Mouse (Mus musculus) hindbrain, embryonic 13.5 days (tissue): ENCODE measurements around the gene 1700049E17Rik2. TPM values are rescaled to one million over a fixed set of nuclear protein-coding genes. Genes with fewer than 3 reads are reported as not detected.
"Not testable (repeated sequence)": the region's sequence is repeated elsewhere in the genome, so short reads cannot be mapped to it uniquely, and the experiment has no call there.

Experiments used
- ATAC-seq: fragments of 200-750 bp; cut with Nextera tagmentation; 2 replicates; pipeline ENCODE4 v1.8.0; 2017; ENCODE audit warnings: moderate TSS enrichment; ENCODE audit not compliant: low FRiP score
- H3K27ac ChIP-seq: fragments of 300-500 bp; sonication (generic); 2 replicates; pipeline ENCODE4 v1.5.1; 2015; ENCODE audit warnings: inconsistent platforms, mild to moderate bottlenecking, moderate library complexity
- H3K27me3 ChIP-seq: fragments of 300-500 bp; sonication (generic); 2 replicates; pipeline ENCODE4 v1.6.1; 2015; ENCODE audit warnings: mild to moderate bottlenecking, inconsistent platforms
- H3K36me3 ChIP-seq: fragments of 300-500 bp; sonication (generic); 2 replicates; pipeline ENCODE4 v1.6.1; 2015; ENCODE audit warnings: mild to moderate bottlenecking, inconsistent platforms
- H3K4me1 ChIP-seq: fragments of 300-500 bp; sonication (generic); replicated peaks from 2 replicates; pipeline ENCODE4 v1.6.1; 2015; ENCODE audit warnings: inconsistent platforms
- H3K4me2 ChIP-seq: fragments of 300-500 bp; sonication (generic); 2 replicates; pipeline ENCODE4 v1.6.1; 2015; ENCODE audit warnings: inconsistent platforms, mild to moderate bottlenecking, moderate library complexity
- H3K4me3 ChIP-seq: fragments of 300-500 bp; sonication (generic); 2 replicates; pipeline ENCODE4 v1.5.1; 2015; ENCODE audit warnings: mild to moderate bottlenecking, inconsistent platforms
- H3K9ac ChIP-seq: fragments of 300-500 bp; sonication (generic); 2 replicates; pipeline ENCODE4 v1.6.1; 2015; ENCODE audit warnings: mild to moderate bottlenecking, inconsistent platforms
- H3K9me3 ChIP-seq: fragments of 300-500 bp; sonication (generic); 2 replicates; pipeline ENCODE4 v1.6.1; 2016; ENCODE audit warnings: inconsistent platforms
- WGBS: fragments of 180-500 bp; shearing (Covaris S2); methylation state at CpG from one replicate; pipeline ENCODE4 v1.1.7; 2015; 5-methylcytosine and 5-hydroxymethylcytosine counted together
- polyA plus RNA-seq: library from polyadenylated mRNA; unstranded; fragments of >200 nt; fragmentation: Nextera tagmentation; extraction: Ambion mirVana; gene quantifications from 2 replicates; pipeline ENCODE4 v1.2.1, GENCODE M21; 2015

1700049E17Rik2 gene
- not detected in 2 replicates for polyA plus RNA-seq

DNA sequence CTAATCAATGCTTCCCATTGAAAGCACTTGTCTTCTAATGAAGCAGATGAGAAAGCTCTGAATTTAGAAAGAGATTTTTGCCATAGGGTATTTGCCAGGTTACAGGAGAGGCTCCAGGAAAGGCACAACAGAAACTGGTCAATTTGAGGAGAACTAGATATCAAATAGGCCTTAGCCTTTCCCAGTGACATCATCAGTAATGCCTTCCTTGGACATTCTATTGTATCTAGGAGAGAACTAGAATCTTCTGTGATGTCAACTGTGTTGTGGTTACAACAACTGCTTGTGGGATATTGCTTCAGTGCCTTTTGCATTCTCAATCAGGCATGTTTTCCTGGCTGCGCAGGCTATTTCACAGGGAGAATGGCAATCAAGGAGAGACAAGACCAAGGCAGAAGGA is at the start of gene 1700049E17Rik2:
TSS of gene 1700049E17Rik2 (plus strand) at position 301 of the 400 bp plus-strand sequence.
- not testable (repeated sequence) for H3K4me3 ChIP-seq, ATAC-seq, H3K4me1 ChIP-seq, H3K9me3 ChIP-seq, H3K9ac ChIP-seq, H3K36me3 ChIP-seq, H3K4me2 ChIP-seq, H3K27me3 ChIP-seq, H3K27ac ChIP-seq
- no CpG with 5 or more reads among the region's 1 CpGs for WGBS

DNA sequence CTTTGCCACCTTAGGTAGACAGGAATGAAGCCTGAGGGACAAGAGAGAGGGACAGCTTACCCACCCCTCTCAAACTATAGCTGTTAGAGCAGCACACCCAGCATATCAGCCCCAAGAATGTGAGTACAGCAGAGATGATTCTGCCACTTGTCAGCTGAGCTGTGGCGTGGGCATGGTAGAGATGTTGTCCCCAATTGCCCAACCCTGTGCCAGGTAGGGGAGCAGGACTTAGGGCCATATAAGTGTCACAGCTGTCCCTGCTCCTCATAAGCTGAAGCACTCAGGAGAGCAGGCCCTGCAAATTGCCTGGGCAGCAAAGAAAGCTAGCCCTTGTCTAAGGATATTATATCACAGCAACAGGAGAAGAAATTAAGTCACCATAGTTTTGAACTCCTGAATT is 48.3 kb upstream of the 1700049E17Rik2 start:
- H3K27ac ChIP-seq, H3K4me1 ChIP-seq, ATAC-seq, H3K9me3 ChIP-seq, H3K9ac ChIP-seq, H3K27me3 ChIP-seq, H3K36me3 ChIP-seq, H3K4me3 ChIP-seq, H3K4me2 ChIP-seq: not testable (repeated sequence)
- WGBS, result 77% methylated on average over 1 of the region's 1 CpGs

DNA sequence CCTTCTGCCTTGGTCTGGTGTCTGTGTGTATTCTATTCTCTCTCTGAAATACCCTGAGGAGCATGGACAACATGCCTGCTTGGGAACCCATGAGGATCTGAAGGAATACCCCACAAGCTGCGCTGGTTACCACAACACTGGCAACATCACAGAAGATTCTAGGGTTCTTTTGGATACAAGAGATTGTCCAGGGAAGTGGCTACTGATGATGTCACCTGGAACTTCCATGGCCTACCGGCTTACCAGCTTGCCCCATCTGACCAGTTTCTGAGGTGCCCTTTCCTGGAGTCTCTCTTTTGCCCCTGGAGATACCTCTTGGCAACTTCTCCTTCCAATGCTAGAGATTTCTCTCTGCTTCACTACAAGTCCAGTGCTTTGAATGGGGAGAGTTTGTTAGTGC is 17.5 kb upstream of the 1700049E17Rik2 start, which contains the start of gene Gm7970:
TSS of gene Gm7970 (minus strand) at position 101 of the 400 bp plus-strand sequence.
- not testable (repeated sequence) for H3K4me1 ChIP-seq, H3K4me3 ChIP-seq, H3K9me3 ChIP-seq, ATAC-seq, H3K27me3 ChIP-seq, H3K36me3 ChIP-seq, H3K9ac ChIP-seq, H3K4me2 ChIP-seq, H3K27ac ChIP-seq
- no CpG with 5 or more reads among the region's 2 CpGs for WGBS

DNA sequence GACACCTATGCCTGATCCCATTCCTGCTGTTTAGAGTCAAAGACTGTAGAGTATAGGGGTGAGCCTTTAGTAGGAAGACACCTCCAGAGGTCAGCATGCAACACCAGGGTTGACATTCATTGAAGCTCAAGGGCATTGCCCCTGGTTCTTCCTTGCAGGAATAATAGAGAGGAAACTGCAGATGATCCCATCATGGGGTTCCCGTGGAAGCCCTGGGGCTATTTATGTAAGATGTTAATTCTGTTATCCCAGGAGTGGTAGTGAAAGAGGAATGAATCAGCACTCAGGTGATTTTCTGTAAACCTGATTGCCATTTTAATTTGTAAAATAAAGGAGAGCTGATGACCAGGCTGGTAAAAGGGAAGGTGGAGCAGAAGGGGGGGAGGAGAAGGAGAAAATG is 13.3 kb downstream of the 1700049E17Rik2 start:
- ATAC-seq, H3K4me2 ChIP-seq, H3K36me3 ChIP-seq, H3K27me3 ChIP-seq, H3K9ac ChIP-seq, H3K4me1 ChIP-seq, H3K4me3 ChIP-seq, H3K27ac ChIP-seq, H3K9me3 ChIP-seq: not testable (repeated sequence)
- WGBS, result 74% methylated on average over 1 of the region's 1 CpGs

DNA sequence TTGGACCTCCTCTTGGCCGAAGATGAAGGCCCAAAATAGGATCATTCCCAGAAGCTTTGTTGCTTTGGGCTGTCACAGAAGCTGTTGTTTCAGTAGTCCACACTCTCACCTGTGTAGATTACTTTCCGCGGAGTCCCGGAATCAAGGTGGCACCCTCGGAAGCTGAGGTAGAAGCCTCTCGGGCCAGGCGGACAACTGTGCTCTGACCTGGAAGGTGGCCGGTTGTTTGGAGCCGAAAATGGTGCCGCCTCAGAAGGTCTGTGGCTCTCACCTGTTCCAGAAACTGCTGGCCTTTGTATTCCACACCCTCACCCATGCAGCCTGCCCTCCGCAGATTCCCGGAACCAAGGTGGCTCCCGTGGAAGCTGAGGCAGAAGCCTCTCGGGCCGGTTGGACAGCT is 27.9 kb downstream of the 1700049E17Rik2 start:
- not testable (repeated sequence) for ATAC-seq, H3K4me3 ChIP-seq, H3K4me1 ChIP-seq, H3K27me3 ChIP-seq, H3K4me2 ChIP-seq, H3K27ac ChIP-seq, H3K9ac ChIP-seq, H3K36me3 ChIP-seq, H3K9me3 ChIP-seq
- WGBS, result 94% methylated on average over 15 of the region's 15 CpGs

DNA sequence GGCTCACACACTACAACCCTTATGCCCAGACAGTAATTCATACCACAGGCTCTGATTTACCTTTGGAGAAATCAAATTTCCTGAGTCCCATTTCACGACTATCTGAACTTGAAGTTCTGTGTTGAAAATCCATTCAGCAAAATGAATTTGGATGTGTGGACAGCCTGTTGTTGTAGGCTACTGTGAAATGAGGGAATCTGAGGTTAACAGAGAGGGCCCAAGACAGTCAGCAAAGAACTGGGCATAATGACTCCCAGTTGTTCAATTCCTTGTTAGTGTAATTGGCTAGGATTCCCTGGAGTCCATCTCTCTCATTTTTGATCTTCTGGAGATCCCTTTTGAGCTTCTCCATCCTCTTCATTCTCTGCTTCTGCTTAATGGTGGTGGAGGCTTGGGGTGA is 37.7 kb downstream of the 1700049E17Rik2 start:
- H3K4me2 ChIP-seq, H3K27me3 ChIP-seq: not testable (repeated sequence)
- 83% methylated on average over 1 of the region's 1 CpGs for WGBS

DNA sequence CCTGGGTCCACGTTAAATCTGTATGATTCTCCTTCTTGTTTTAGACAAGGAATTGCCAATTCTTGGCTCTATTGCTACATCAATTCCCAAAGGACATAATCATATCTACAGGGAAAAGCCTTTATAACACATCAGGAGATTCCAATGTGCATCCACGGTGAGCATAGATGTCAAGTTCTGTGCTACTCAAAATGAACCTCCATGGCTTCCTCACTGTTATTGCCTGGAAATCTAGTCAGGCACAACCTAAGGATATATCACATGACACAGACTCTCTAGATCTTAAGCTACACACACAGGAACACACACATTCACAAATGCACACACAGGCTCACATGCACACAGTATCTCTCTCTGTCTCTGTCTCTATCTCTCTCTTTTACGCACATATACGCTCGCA is 49.5 kb downstream of the 1700049E17Rik2 start:
- not testable (repeated sequence) for ATAC-seq, H3K27ac ChIP-seq, H3K4me1 ChIP-seq, H3K4me3 ChIP-seq, H3K36me3 ChIP-seq, H3K9me3 ChIP-seq, H3K9ac ChIP-seq, H3K27me3 ChIP-seq, H3K4me2 ChIP-seq
- WGBS, result 95% methylated on average over 5 of the region's 5 CpGs

More for the DNA sequence above, 37.7 kb downstream of the 1700049E17Rik2 start:
- not testable (repeated sequence) for H3K4me1 ChIP-seq, H3K27ac ChIP-seq, H3K9me3 ChIP-seq, ATAC-seq, H3K9ac ChIP-seq, H3K36me3 ChIP-seq, H3K4me3 ChIP-seq

DNA sequence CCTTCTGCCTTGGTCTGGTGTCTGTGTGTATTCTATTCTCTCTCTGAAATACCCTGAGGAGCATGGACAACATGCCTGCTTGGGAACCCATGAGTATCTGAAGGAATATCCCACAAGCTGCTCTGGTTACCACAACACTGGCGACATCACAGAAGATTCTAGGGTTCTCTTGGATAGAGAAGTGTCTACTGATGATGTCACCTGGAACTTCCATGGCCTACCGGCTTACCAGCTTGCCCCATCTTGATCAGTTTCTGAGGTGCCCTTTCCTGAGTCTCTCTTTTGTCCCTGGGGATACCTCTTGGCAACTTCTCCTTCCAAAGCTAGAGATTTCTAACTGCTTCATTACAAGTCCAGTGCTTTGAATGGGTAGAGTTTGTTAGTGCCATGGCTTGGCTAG is 51.5 kb downstream of the 1700049E17Rik2 start, which contains the start of gene Gm3072:
TSS of gene Gm3072 (minus strand) at position 101 of the 400 bp plus-strand sequence.
- not testable (repeated sequence) for H3K9ac ChIP-seq, H3K4me1 ChIP-seq, H3K27me3 ChIP-seq, H3K9me3 ChIP-seq, H3K4me3 ChIP-seq, H3K4me2 ChIP-seq, H3K36me3 ChIP-seq, H3K27ac ChIP-seq, ATAC-seq
- WGBS, result 86% methylated on average over 1 of the region's 2 CpGs

DNA sequence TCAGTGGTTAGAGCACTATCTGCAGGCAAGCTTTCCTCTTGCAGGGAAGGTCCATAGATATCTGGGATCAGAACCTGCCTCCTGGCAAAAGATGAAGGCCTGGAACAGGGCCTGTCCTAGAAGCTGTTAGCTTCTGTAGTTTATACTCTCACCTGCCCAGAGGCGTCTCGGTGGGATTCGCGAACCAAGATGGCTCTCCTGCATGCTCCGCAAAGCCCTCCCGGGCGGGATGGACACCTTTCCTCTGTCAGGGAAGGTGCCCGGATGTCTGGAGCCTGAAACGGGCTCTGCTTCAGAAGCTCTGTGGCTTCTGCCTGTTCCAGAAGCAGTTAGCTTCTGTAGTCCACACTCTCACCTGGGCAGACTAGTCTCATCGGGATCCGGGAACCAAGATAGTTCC is 57.1 kb downstream of the 1700049E17Rik2 start:
- H3K4me2 ChIP-seq, ATAC-seq, H3K9me3 ChIP-seq, H3K4me3 ChIP-seq, H3K27ac ChIP-seq, H3K27me3 ChIP-seq, H3K4me1 ChIP-seq, H3K36me3 ChIP-seq, H3K9ac ChIP-seq: not testable (repeated sequence)
- 94% methylated on average over 9 of the region's 11 CpGs for WGBS

Other genes starting within 250 kb of the 1700049E17Rik2 start
- not detected in 2 replicates for gene Gm5798, start 224.6 kb upstream of the 1700049E17Rik2 start, polyA plus RNA-seq
- 0.23 TPM in 1 of 2 replicates, not detected in the other for gene Gm7945, start 186.8 kb upstream of the 1700049E17Rik2 start, polyA plus RNA-seq
- gene Gm6482, start 164.9 kb upstream of the 1700049E17Rik2 start, polyA plus RNA-seq, result not detected in 2 replicates
- gene Gm7954, start 119.7 kb upstream of the 1700049E17Rik2 start, polyA plus RNA-seq, result not detected in 2 replicates
- gene Gm3486, start 83.7 kb upstream of the 1700049E17Rik2 start, polyA plus RNA-seq, result not detected in 2 replicates
- gene Gm7970, start 17.6 kb upstream of the 1700049E17Rik2 start, polyA plus RNA-seq, result not detected in 2 replicates
- not detected in 2 replicates for gene Gm3072, start 51.4 kb downstream of the 1700049E17Rik2 start, polyA plus RNA-seq
- not detected in 2 replicates for gene Gm3676, start 73.3 kb downstream of the 1700049E17Rik2 start, polyA plus RNA-seq
- gene Gm8068, start 128.7 kb downstream of the 1700049E17Rik2 start, polyA plus RNA-seq, result not detected in 2 replicates
- gene Gm7929, start 177.4 kb downstream of the 1700049E17Rik2 start, polyA plus RNA-seq, result not detected in 2 replicates
- gene Gm47189, start 199.2 kb downstream of the 1700049E17Rik2 start, polyA plus RNA-seq, result not detected in 2 replicates